8 mouse cellular contexts compared by ENCODE assay signal in genomic region chr1:86442832-86443231, GRCm38 (mm10). TPM values are rescaled to one million over a fixed set of nuclear protein-coding genes. Genes with fewer than 3 reads are reported as not detected.
DNase-seq lines count a peak whose midpoint lies in the region; ATAC-seq and TF ChIP-seq lines count a peak whose summit lies in the region.

No protein-coding gene starts in this region.

- peak overlapping the region; percentile 95 for H3K27ac ChIP-seq in heart, adult 2 months
- peak overlapping the region; percentile 99 for H3K27ac ChIP-seq in forebrain, embryonic 10.5 days
- H3K27ac ChIP-seq in liver, embryonic 13.5 days: peak overlapping the region; percentile 92
- peak overlapping the region; percentile 100 for H3K27ac ChIP-seq in stomach, postnatal 0 days (replicated peaks)

- no peaks in the 10 kb centered on the region for H3K9me3 ChIP-seq in forebrain, embryonic 10.5 days
- H3K9me3 ChIP-seq in liver, embryonic 13.5 days (replicated peaks): no peaks in the 10 kb centered on the region
- no peaks in the 10 kb centered on the region for H3K9me3 ChIP-seq in stomach, postnatal 0 days (ENCODE audit: control insufficient read depth, low read length)

- H3K27me3 ChIP-seq in heart, adult 2 months (ENCODE audit: control insufficient read depth, insufficient read depth, low read length): no peaks in the 10 kb centered on the region
- no peaks in the 10 kb centered on the region for H3K27me3 ChIP-seq in C2C12 (ENCODE audit: control insufficient read depth, insufficient read depth, insufficient read length)
- peaks cover 12% of the 10 kb centered on the region for H3K27me3 ChIP-seq in forebrain, embryonic 10.5 days (ENCODE audit: poor library complexity, severe bottlenecking)
- H3K27me3 ChIP-seq in liver, embryonic 13.5 days: no peaks in the 10 kb centered on the region
- no peaks in the 10 kb centered on the region for H3K27me3 ChIP-seq in stomach, postnatal 0 days (ENCODE audit: control insufficient read depth, insufficient read depth, low read length)

- intact Hi-C loops in heart, adult 2 months (cut with DNase I): loop anchor here (1.0 to 5.0 kb wide), 3 partner anchors 29 to 139 kb away; partner anchors contain the start of genes Cops7b and Pde6d
- intact Hi-C loops in heart, postnatal 36 days (cut with DNase I): loop anchor here (1.0 kb wide), 2 partner anchors 29 to 44 kb away; no protein-coding TSS in a partner anchor

- H3K79me3 ChIP-seq in C2C12 (ENCODE audit: low read depth): no peaks in the 10 kb centered on the region

- 8% methylated on average over 24 of the region's 24 CpGs for WGBS in heart, adult 2 months
- 3% methylated on average over 24 of the region's 24 CpGs for WGBS in forebrain, embryonic 10.5 days
- 8% methylated on average over 24 of the region's 24 CpGs for WGBS in liver, embryonic 13.5 days (ENCODE audit: insufficient replicate concordance)
- WGBS in stomach, postnatal 0 days: 3% methylated on average over 24 of the region's 24 CpGs

- TF ChIP-seq EP300 in heart, adult 2 months (IDR thresholded peaks at IDR 0.05; ENCODE audit: insufficient read depth, low read depth, low read length): no peak; the same call in 1 of the 2 replicates
- TF ChIP-seq EP300 in stomach, postnatal 0 days (optimal IDR thresholded peaks at IDR 0.05): no peak

- ATAC-seq in liver, embryonic 13.5 days (ENCODE audit: low read depth): peak; percentile 13
- ATAC-seq in stomach, postnatal 0 days (ENCODE audit: low FRiP score, low TSS enrichment): peak; percentile 8

- no peak for DNase-seq in heart, adult 2 months
- no peak for DNase-seq in heart, postnatal 36 days
- DNase-seq in forebrain, embryonic 10.5 days (ENCODE audit: extremely low spot score, low spot score): no peak
- DNase-seq in liver, embryonic 13.5 days: no peak
- DNase-seq in stomach, postnatal 0 days (ENCODE audit: low spot score): no peak
- DNase-seq in gastrocnemius, postnatal 10 days: no peak
- DNase-seq in kidney, adult 8-10 months: no peak

- no peaks in the 10 kb centered on the region for H3K36me3 ChIP-seq in heart, adult 2 months (ENCODE audit: control insufficient read depth, insufficient read depth, low read length)
- H3K36me3 ChIP-seq in C2C12 (ENCODE audit: control insufficient read depth, insufficient read depth): no peaks in the 10 kb centered on the region
- no peaks in the 10 kb centered on the region for H3K36me3 ChIP-seq in forebrain, embryonic 10.5 days (replicated peaks)
- no peaks in the 10 kb centered on the region for H3K36me3 ChIP-seq in liver, embryonic 13.5 days
- H3K36me3 ChIP-seq in stomach, postnatal 0 days (ENCODE audit: control insufficient read depth, insufficient read depth, low read length): no peaks in the 10 kb centered on the region

- H3K4me2 ChIP-seq in liver, embryonic 13.5 days: peak overlapping the region; percentile 99
- H3K4me2 ChIP-seq in stomach, postnatal 0 days (replicated peaks; ENCODE audit: low read depth): peak overlapping the region; percentile 81

- H3K9ac ChIP-seq in heart, adult 2 months (ENCODE audit: low read depth, low read length): peak overlapping the region; percentile 94
- H3K9ac ChIP-seq in liver, embryonic 13.5 days: peak overlapping the region; percentile 86
- H3K9ac ChIP-seq in stomach, postnatal 0 days (ENCODE audit: low read length): peak overlapping the region; percentile 88

- H3K79me2 ChIP-seq in heart, adult 2 months (replicated peaks; ENCODE audit: control insufficient read depth, insufficient read depth, low read length): no peaks in the 10 kb centered on the region
- H3K79me2 ChIP-seq in C2C12 (ENCODE audit: control insufficient read depth, insufficient read depth): peaks cover 8% of the 10 kb centered on the region

- H3K4me1 ChIP-seq in heart, adult 2 months (ENCODE audit: control insufficient read depth, insufficient read depth, low read length): peaks cover 13% of the 10 kb centered on the region
- H3K4me1 ChIP-seq in forebrain, embryonic 10.5 days: peaks cover 64% of the 10 kb centered on the region
- peaks cover 76% of the 10 kb centered on the region for H3K4me1 ChIP-seq in liver, embryonic 13.5 days (replicated peaks)
- H3K4me1 ChIP-seq in stomach, postnatal 0 days (replicated peaks; ENCODE audit: control insufficient read depth, insufficient read depth): peaks cover 13% of the 10 kb centered on the region

- peak overlapping the region; percentile 85 for H3K4me3 ChIP-seq in heart, adult 2 months
- H3K4me3 ChIP-seq in C2C12 (ENCODE audit: insufficient read depth, poor library complexity, severe bottlenecking): peak overlapping the region; percentile 39
- peak overlapping the region; percentile 63 for H3K4me3 ChIP-seq in forebrain, embryonic 10.5 days
- H3K4me3 ChIP-seq in liver, embryonic 13.5 days (replicated peaks): peak overlapping the region; percentile 70
- peak overlapping the region; percentile 48 for H3K4me3 ChIP-seq in stomach, postnatal 0 days (ENCODE audit: low read depth, low read length)

- peak overlapping the region; percentile 69 for H3ac ChIP-seq in C2C12 (ENCODE audit: control insufficient read depth, insufficient read length, low read depth)

- TF ChIP-seq CTCF in heart, adult 2 months (IDR thresholded peaks at IDR 0.05): no peak
- TF ChIP-seq CTCF in C2C12 (IDR thresholded peaks at IDR 0.05; ENCODE audit: control insufficient read depth, insufficient read depth, insufficient read length): no peak
- TF ChIP-seq CTCF in stomach, postnatal 0 days (IDR thresholded peaks at IDR 0.05; ENCODE audit: low read depth): no peak

- no peak for TF ChIP-seq POLR2A in heart, adult 2 months (IDR thresholded peaks at IDR 0.05; ENCODE audit: insufficient read depth, low read depth, low read length)

TF ChIP-seq in C2C12, 6 proteins besides CTCF, POLR2A, EP300 and RAD21:
- no peak for TF ChIP-seq FOSL1 (IDR thresholded peaks at IDR 0.05; ENCODE audit: insufficient read depth, low read length, poor library complexity, severe bottlenecking)
- no peak for TF ChIP-seq USF1 (IDR thresholded peaks at IDR 0.05; ENCODE audit: low read depth)
- TF ChIP-seq MYOD1 (IDR thresholded peaks at IDR 0.05; ENCODE audit: control insufficient read depth, insufficient read length, low read depth): peak; percentile 4
- TF ChIP-seq MYOG (IDR thresholded peaks at IDR 0.05; ENCODE audit: control insufficient read depth, extremely low read depth, insufficient read length): no peak
- peak; percentile 77 for TF ChIP-seq CEBPB (IDR thresholded peaks at IDR 0.05; ENCODE audit: low read depth)
- no peak for TF ChIP-seq MAX (IDR thresholded peaks at IDR 0.05)

RNA-seq across cellular contexts. Expression of gene Tex44, which starts 16.7 kb away (rescaled TPM):
- not detected for total RNA-seq in heart, adult 2 months (2021)
- polyA plus RNA-seq in heart, adult 2 months (2012; rRNA removed): 0.12 and 0.18 TPM in 2 replicates
- total RNA-seq in heart, postnatal 36 days (2021): not detected
- not detected for polyA plus RNA-seq in C2C12 (2012; fragmentation: generic; extraction: Trizol)
- polyA plus RNA-seq in forebrain, embryonic 10.5 days (2016; fragmentation: Nextera tagmentation; extraction: Ambion mirVana): not detected in 2 replicates
- not detected in 2 replicates for polyA plus RNA-seq in liver, embryonic 13.5 days (2015; fragmentation: Nextera tagmentation; extraction: Ambion mirVana)
- not detected in 2 replicates for polyA plus RNA-seq in stomach, postnatal 0 days (2015; fragmentation: Nextera tagmentation; extraction: Ambion mirVana)
- total RNA-seq in gastrocnemius, postnatal 10 days (2021): not detected

RNA-seq across cellular contexts. Expression of gene Nmur1, which starts 16.8 kb away (rescaled TPM):
- not detected for total RNA-seq in heart, adult 2 months (2021)
- polyA plus RNA-seq in heart, adult 2 months (2012; rRNA removed): not detected in 2 replicates
- not detected for total RNA-seq in heart, postnatal 36 days (2021)
- 0.02 TPM for polyA plus RNA-seq in C2C12 (2012; fragmentation: generic; extraction: Trizol)
- 0.17 and 0.27 TPM in 2 replicates for polyA plus RNA-seq in forebrain, embryonic 10.5 days (2016; fragmentation: Nextera tagmentation; extraction: Ambion mirVana)
- not detected in 2 replicates for polyA plus RNA-seq in liver, embryonic 13.5 days (2015; fragmentation: Nextera tagmentation; extraction: Ambion mirVana)
- polyA plus RNA-seq in stomach, postnatal 0 days (2015; fragmentation: Nextera tagmentation; extraction: Ambion mirVana): 0.52 and 0.56 TPM in 2 replicates
- not detected for total RNA-seq in gastrocnemius, postnatal 10 days (2021)
